Mouse (Mus musculus) kidney, embryonic 15.5 days (tissue): ENCODE data around the gene Tmpo. TPM values are rescaled to one million over a fixed set of nuclear protein-coding genes. Genes with fewer than 3 reads are reported as not detected.

ENCODE experiments used
- polyA plus RNA-seq: library from polyadenylated mRNA; unstranded; fragments of >200 nt; fragmentation: Nextera tagmentation; extraction: Ambion mirVana; gene quantifications from 2 replicates; pipeline ENCODE4 v1.2.1, GENCODE M21; 2015

Tmpo gene
- polyA plus RNA-seq, 1 experiment from 2014 or later: 228 TPM

Other genes starting within 250 kb of the Tmpo start
- gene Apaf1, start 98.5 kb downstream of the Tmpo start, polyA plus RNA-seq: 17.3 and 19.7 TPM in 2 replicates
- gene Ikbip, start 98.4 kb downstream of the Tmpo start, polyA plus RNA-seq: 43.0 and 46.6 TPM in 2 replicates
- gene Slc25a3, start 57.3 kb downstream of the Tmpo start, polyA plus RNA-seq: 557 and 573 TPM in 2 replicates